Mouse (Mus musculus): Measurements from ENCODE around the gene Txn1. TPM values are rescaled to one million over a fixed set of nuclear protein-coding genes. Genes with fewer than 3 reads are reported as not detected.

The Txn1 gene
- polyA plus RNA-seq, 1 experiment from 2014 or later: 476 TPM

GRCm38 (mm10) chr4:57937292-57937691 is 18.9 kb downstream of the Txn1 start:
- no peak for ATAC-seq (ENCODE audit: insufficient read depth, low FRiP score, low read depth)
- no peaks in the 10 kb centered on the region for H3K27me3 ChIP-seq (replicated peaks)
- no peak overlapping the region for H3K9ac ChIP-seq

GRCm38 (mm10) chr4:57934181-57934580 is 22.0 kb downstream of the Txn1 start:
- Histone ChIP-seq H3K4me1 (no peaks in the 10 kb centered on the region), H3K4me3 (replicated peaks) (no peak overlapping the region), H3K9ac (no peak overlapping the region), H3K27me3 (replicated peaks) (no peaks in the 10 kb centered on the region), H3K36me3 (no peaks in the 10 kb centered on the region), H3K27ac (no peak overlapping the region), H3K9me3 (no peaks in the 10 kb centered on the region), H3K4me2 (no peak overlapping the region)
- WGBS: 63% methylated on average over 5 of the region's 5 CpGs
- no peak for ATAC-seq (ENCODE audit: insufficient read depth, low FRiP score, low read depth)

More at GRCm38 (mm10) chr4:57937292-57937691, 18.9 kb downstream of the Txn1 start:
- WGBS: 80% methylated on average over 6 of the region's 6 CpGs
- Histone ChIP-seq H3K36me3 (no peaks in the 10 kb centered on the region), H3K4me2 (no peak overlapping the region), H3K4me1 (no peaks in the 10 kb centered on the region), H3K9me3 (no peaks in the 10 kb centered on the region), H3K4me3 (replicated peaks) (no peak overlapping the region), H3K27ac (no peak overlapping the region)

- no peaks in the 10 kb centered on the region for H3K27me3 ChIP-seq (replicated peaks)
- no peak overlapping the region for H3K4me3 ChIP-seq (replicated peaks)
- H3K4me2 ChIP-seq: no peak overlapping the region
- no peaks in the 10 kb centered on the region for H3K9me3 ChIP-seq
- no peaks in the 10 kb centered on the region for H3K36me3 ChIP-seq
- no peak overlapping the region for H3K9ac ChIP-seq
- no peaks in the 10 kb centered on the region for H3K4me1 ChIP-seq
- H3K27ac ChIP-seq: no peak overlapping the region
- no peak for ATAC-seq (ENCODE audit: insufficient read depth, low FRiP score, low read depth)
- 64% methylated on average over 5 of the region's 5 CpGs for WGBS
These were observed 25.5 kb downstream of the Txn1 start for GRCm38 (mm10) chr4:57930559-57931170.

- Histone ChIP-seq H3K9ac (no peak overlapping the region), H3K27ac (no peak overlapping the region), H3K4me3 (replicated peaks) (no peak overlapping the region), H3K36me3 (no peaks in the 10 kb centered on the region), H3K9me3 (no peaks in the 10 kb centered on the region), H3K4me1 (no peaks in the 10 kb centered on the region), H3K4me2 (no peak overlapping the region), H3K27me3 (replicated peaks) (no peaks in the 10 kb centered on the region)
- 24% methylated on average over 3 of the region's 3 CpGs for WGBS
- no peak for ATAC-seq (ENCODE audit: insufficient read depth, low FRiP score, low read depth)
These were observed 28.6 kb downstream of the Txn1 start for GRCm38 (mm10) chr4:57927464-57928205.

- Histone ChIP-seq H3K4me3 (replicated peaks) (no peak overlapping the region), H3K27ac (no peak overlapping the region), H3K27me3 (replicated peaks) (no peaks in the 10 kb centered on the region), H3K36me3 (no peaks in the 10 kb centered on the region), H3K9ac (no peak overlapping the region), H3K4me1 (0 out of 2 replicates have a peak, but pooled peaks cover 5% of the 10 kb centered on the region), H3K9me3 (no peaks in the 10 kb centered on the region), H3K4me2 (no peak overlapping the region)
- 70% methylated on average over 6 of the region's 6 CpGs for WGBS
- ATAC-seq (ENCODE audit: insufficient read depth, low FRiP score, low read depth): no peak
These were observed 31.6 kb downstream of the Txn1 start for GRCm38 (mm10) chr4:57924556-57925071.

GRCm38 (mm10) chr4:57922171-57922570 is 34.0 kb downstream of the Txn1 start:
- H3K9ac ChIP-seq: no peak overlapping the region
- H3K4me3 ChIP-seq (replicated peaks): no peak overlapping the region
- 0 out of 2 replicates have a peak, but pooled peaks cover 5% of the 10 kb centered on the region for H3K4me1 ChIP-seq
- H3K27ac ChIP-seq: no peak overlapping the region
- H3K27me3 ChIP-seq (replicated peaks): no peaks in the 10 kb centered on the region
- H3K36me3 ChIP-seq: no peaks in the 10 kb centered on the region
- WGBS: 28% methylated on average over 5 of the region's 5 CpGs
- H3K4me2 ChIP-seq: no peak overlapping the region
- ATAC-seq (ENCODE audit: insufficient read depth, low FRiP score, low read depth): no peak
- H3K9me3 ChIP-seq: no peaks in the 10 kb centered on the region

- Histone ChIP-seq H3K27ac (no peak overlapping the region), H3K9me3 (no peaks in the 10 kb centered on the region), H3K36me3 (no peaks in the 10 kb centered on the region), H3K9ac (no peak overlapping the region), H3K27me3 (replicated peaks) (no peaks in the 10 kb centered on the region), H3K4me3 (replicated peaks) (no peak overlapping the region), H3K4me2 (no peak overlapping the region), H3K4me1 (peaks cover 15% of the 10 kb centered on the region; the same call in 1 of the 2 replicates)
- ATAC-seq (ENCODE audit: insufficient read depth, low FRiP score, low read depth): no peak
- 74% methylated on average over 1 of the region's 1 CpGs for WGBS
These were observed 35.7 kb downstream of the Txn1 start for GRCm38 (mm10) chr4:57920522-57920921.

GRCm38 (mm10) chr4:57919494-57920423 is 36.5 kb downstream of the Txn1 start:
- no peaks in the 10 kb centered on the region for H3K9me3 ChIP-seq
- no peaks in the 10 kb centered on the region for H3K36me3 ChIP-seq
- H3K9ac ChIP-seq: no peak overlapping the region
- no peaks in the 10 kb centered on the region for H3K27me3 ChIP-seq (replicated peaks)
- H3K4me3 ChIP-seq (replicated peaks): no peak overlapping the region
- ATAC-seq (ENCODE audit: insufficient read depth, low FRiP score, low read depth): no peak
- H3K27ac ChIP-seq: no peak overlapping the region
- peaks cover 17% of the 10 kb centered on the region; the same call in 1 of the 2 replicates for H3K4me1 ChIP-seq
- H3K4me2 ChIP-seq: no peak overlapping the region
- WGBS: 27% methylated on average over 8 of the region's 8 CpGs

GRCm38 (mm10) chr4:57916711-57917110 is 39.5 kb downstream of the Txn1 start:
- Histone ChIP-seq H3K27ac (peak overlapping the region; percentile 91), H3K36me3 (no peaks in the 10 kb centered on the region), H3K4me3 (replicated peaks) (no peak overlapping the region), H3K4me2 (peak overlapping the region; percentile 50), H3K27me3 (replicated peaks) (no peaks in the 10 kb centered on the region), H3K9me3 (no peaks in the 10 kb centered on the region), H3K9ac (no peak overlapping the region), H3K4me1 (peaks cover 12% of the 10 kb centered on the region; the same call in 1 of the 2 replicates)
- ATAC-seq (ENCODE audit: insufficient read depth, low FRiP score, low read depth): no peak
- 58% methylated on average over 4 of the region's 4 CpGs for WGBS

- 13% methylated on average over 9 of the region's 9 CpGs for WGBS
- ATAC-seq (ENCODE audit: insufficient read depth, low FRiP score, low read depth): peak; percentile 82
- Histone ChIP-seq H3K4me2 (peak within 1 kb of the TSS; percentile 50), H3K9ac (no peak within 1 kb of the TSS), H3K9me3 (no peaks in the 10 kb centered on the region), H3K4me3 (replicated peaks) (peak within 1 kb of the TSS; percentile 32), H3K36me3 (no peaks in the 10 kb centered on the region), H3K27me3 (replicated peaks) (no peaks in the 10 kb centered on the region), H3K4me1 (peaks cover 12% of the 10 kb centered on the region; the same call in 1 of the 2 replicates), H3K27ac (peak within 1 kb of the TSS; percentile 91)
These were observed 40.0 kb downstream of the Txn1 start, which contains the start of gene D630039A03Rik for GRCm38 (mm10) chr4:57916201-57916661. D630039A03Rik (minus strand) TSS chr4:57916297.

- H3K27me3 ChIP-seq (replicated peaks): no peaks in the 10 kb centered on the region
- H3K9ac ChIP-seq: no peak overlapping the region
- peaks cover 12% of the 10 kb centered on the region; the same call in 1 of the 2 replicates for H3K4me1 ChIP-seq
- ATAC-seq (ENCODE audit: insufficient read depth, low FRiP score, low read depth): peak; percentile 59; the same call in 1 of the 2 replicates
- H3K9me3 ChIP-seq: no peaks in the 10 kb centered on the region
- H3K4me3 ChIP-seq (replicated peaks): peak overlapping the region; percentile 32
- 27% methylated on average over 17 of the region's 17 CpGs for WGBS
- peak overlapping the region; percentile 91 for H3K27ac ChIP-seq
- peak overlapping the region; percentile 50 for H3K4me2 ChIP-seq
- H3K36me3 ChIP-seq: no peaks in the 10 kb centered on the region
These were observed 40.8 kb downstream of the Txn1 start for GRCm38 (mm10) chr4:57915216-57915965.

All from stomach, embryonic 15.5 days (tissue).